Mouse (Mus musculus) bone marrow macrophage, adult 2 months (primary cell): ENCODE results near the gene Mrpl34.

Source experiments
- CTCF ChIP-seq: IDR thresholded peaks from 2 replicates; pipeline ENCODE4 v1.5.1; 2012; ENCODE audit warnings: low read depth, mild to moderate bottlenecking, low read length, moderate library complexity
- POLR2A ChIP-seq: IDR thresholded peaks from 2 replicates; pipeline ENCODE4 v1.6.1; 2012; ENCODE audit warnings: mild to moderate bottlenecking, low read depth, low read length, borderline replicate concordance

GRCm38 (mm10) chr8:71451337-71451736 is 13.4 kb upstream of the Mrpl34 start:
- TF ChIP-seq CTCF (no peak), POLR2A (no peak)
